22 mouse cellular contexts compared by ENCODE assay signal in genomic region chr16:71511381-71511780, GRCm38 (mm10).
DNase-seq lines count a peak whose midpoint lies in the region; ATAC-seq and TF ChIP-seq lines count a peak whose summit lies in the region.
"Had no signal": no experiment of that assay in that cellular context is flagged by ENCODE, and none has a peak within 500 bp of the region (broad histone marks: within the 10 kb centered on the region; RNA-seq: fewer than 3 reads in every experiment).

No protein-coding gene starts in this region.

- no peaks in the 10 kb centered on the region for H3K79me2 ChIP-seq in C2C12 (ENCODE audit: control insufficient read depth, insufficient read depth)

- H3K9me3 ChIP-seq in hindbrain, postnatal 0 days (ENCODE audit: low read length), result no peaks in the 10 kb centered on the region
- no peaks in the 10 kb centered on the region for H3K9me3 ChIP-seq in hindbrain, embryonic 13.5 days
- H3K9me3 ChIP-seq: embryonic facial prominence, embryonic 13.5 days; embryonic facial prominence, embryonic 15.5 days; forebrain, embryonic 13.5 days; forebrain, embryonic 15.5 days had no signal

- no peak for TF ChIP-seq CTCF in C2C12 (IDR thresholded peaks at IDR 0.05; ENCODE audit: control insufficient read depth, insufficient read depth, insufficient read length)
- no peak for TF ChIP-seq CTCF in hindbrain, postnatal 0 days (IDR thresholded peaks at IDR 0.05; ENCODE audit: low read depth)

- DNase-seq in R1 (ENCODE audit: low read depth, low spot score), result peak; percentile 57
- DNase-seq in hindbrain, postnatal 0 days (ENCODE audit: low spot score), result no peak
- no peak for DNase-seq in left cerebral cortex, postnatal 25 days (ENCODE audit: low spot score in 2 of 2)
- DNase-seq: adrenal gland, adult 2 months; adrenal gland, postnatal 10 days; adrenal gland, postnatal 25 days; B cell, adult 2 months; cerebellum, adult 11 months; cerebellum, adult 18-20 months; cerebellum, adult 8-10 months; cerebellum, adult 9-11 months; cerebellum, postnatal 14 days; cerebellum, postnatal 36 days; embryo, embryonic 11 days; forebrain, postnatal 0 days had no signal

- 55% methylated on average over 2 of the region's 2 CpGs for WGBS in hindbrain, postnatal 0 days
- WGBS in hindbrain, embryonic 13.5 days, result 70% methylated on average over 2 of the region's 2 CpGs

- no peaks in the 10 kb centered on the region for H3K4me1 ChIP-seq in hindbrain, postnatal 0 days (ENCODE audit: insufficient read depth, low read length)
- no peaks in the 10 kb centered on the region for H3K4me1 ChIP-seq in hindbrain, embryonic 13.5 days (replicated peaks)
- H3K4me1 ChIP-seq: embryonic facial prominence, embryonic 13.5 days; embryonic facial prominence, embryonic 15.5 days; forebrain, embryonic 13.5 days; forebrain, embryonic 15.5 days had no signal

- intact Hi-C loops in left cerebral cortex, postnatal 25 days (cut with DNase I), result no loop called here

- no peak overlapping the region for H3K4me3 ChIP-seq in C2C12 (ENCODE audit: insufficient read depth, poor library complexity, severe bottlenecking)
- no peak overlapping the region for H3K4me3 ChIP-seq in hindbrain, postnatal 0 days (ENCODE audit: low read length)
- H3K4me3 ChIP-seq in hindbrain, embryonic 13.5 days, result no peak overlapping the region
- H3K4me3 ChIP-seq: embryonic facial prominence, embryonic 13.5 days; embryonic facial prominence, embryonic 15.5 days; forebrain, embryonic 13.5 days; forebrain, embryonic 15.5 days had no signal

- H3K27ac ChIP-seq in hindbrain, postnatal 0 days, result no peak overlapping the region
- H3K27ac ChIP-seq in hindbrain, embryonic 13.5 days, result no peak overlapping the region
- H3K27ac ChIP-seq: embryonic facial prominence, embryonic 13.5 days; embryonic facial prominence, embryonic 15.5 days; forebrain, embryonic 13.5 days; forebrain, embryonic 15.5 days had no signal

- H3ac ChIP-seq in C2C12 (ENCODE audit: control insufficient read depth, insufficient read length, low read depth), result no peak overlapping the region

- no peaks in the 10 kb centered on the region for H3K79me3 ChIP-seq in C2C12 (ENCODE audit: low read depth)

- H3K27me3 ChIP-seq in C2C12 (ENCODE audit: control insufficient read depth, insufficient read depth, insufficient read length), result no peaks in the 10 kb centered on the region
- H3K27me3 ChIP-seq in hindbrain, postnatal 0 days (ENCODE audit: insufficient read depth, low read length), result no peaks in the 10 kb centered on the region
- H3K27me3 ChIP-seq in hindbrain, embryonic 13.5 days, result no peaks in the 10 kb centered on the region
- H3K27me3 ChIP-seq: embryonic facial prominence, embryonic 13.5 days; embryonic facial prominence, embryonic 15.5 days; forebrain, embryonic 13.5 days; forebrain, embryonic 15.5 days; Patski had no signal

- no peak overlapping the region for H3K4me2 ChIP-seq in hindbrain, postnatal 0 days (ENCODE audit: low read depth, low read length)
- no peak overlapping the region for H3K4me2 ChIP-seq in hindbrain, embryonic 13.5 days
- H3K4me2 ChIP-seq: embryonic facial prominence, embryonic 13.5 days; embryonic facial prominence, embryonic 15.5 days; forebrain, embryonic 13.5 days; forebrain, embryonic 15.5 days had no signal

- no peak overlapping the region for H3K9ac ChIP-seq in hindbrain, postnatal 0 days (replicated peaks; ENCODE audit: low read length)
- no peak overlapping the region for H3K9ac ChIP-seq in hindbrain, embryonic 13.5 days
- H3K9ac ChIP-seq: embryonic facial prominence, embryonic 13.5 days; embryonic facial prominence, embryonic 15.5 days; forebrain, embryonic 13.5 days; forebrain, embryonic 15.5 days; forebrain, postnatal 0 days had no signal

- ATAC-seq in hindbrain, postnatal 0 days, result no peak
- no peak for ATAC-seq in hindbrain, embryonic 13.5 days (ENCODE audit: low FRiP score)
- ATAC-seq: forebrain, embryonic 13.5 days; forebrain, embryonic 15.5 days; forebrain, postnatal 0 days; Patski had no signal

- no peaks in the 10 kb centered on the region for H3K36me3 ChIP-seq in C2C12 (ENCODE audit: control insufficient read depth, insufficient read depth)
- no peaks in the 10 kb centered on the region for H3K36me3 ChIP-seq in hindbrain, postnatal 0 days (ENCODE audit: insufficient read depth, low read length)
- H3K36me3 ChIP-seq in hindbrain, embryonic 13.5 days, result no peaks in the 10 kb centered on the region
- H3K36me3 ChIP-seq: embryonic facial prominence, embryonic 13.5 days; embryonic facial prominence, embryonic 15.5 days; forebrain, embryonic 15.5 days had no signal

TF ChIP-seq in C2C12, 6 proteins besides CTCF, POLR2A, EP300 and RAD21:
- TF ChIP-seq FOSL1 (IDR thresholded peaks at IDR 0.05; ENCODE audit: insufficient read depth, low read length, poor library complexity, severe bottlenecking), result peak; percentile 31
- TF ChIP-seq MAX (IDR thresholded peaks at IDR 0.05), result no peak
- no peak for TF ChIP-seq USF1 (IDR thresholded peaks at IDR 0.05; ENCODE audit: low read depth)
- TF ChIP-seq MYOD1 (IDR thresholded peaks at IDR 0.05; ENCODE audit: control insufficient read depth, insufficient read length, low read depth), result no peak
- TF ChIP-seq CEBPB (IDR thresholded peaks at IDR 0.05; ENCODE audit: low read depth), result no peak
